Mouse (Mus musculus) lung, adult 2 months (tissue): ENCODE measurements around the gene Pdzrn3. TPM values are rescaled to one million over a fixed set of nuclear protein-coding genes. Genes with fewer than 3 reads are reported as not detected.

Experiments
- DNase-seq: peaks from one replicate; pipeline ENCODE4 v3.0.0; 2022
- H3K4me1 ChIP-seq: fragments of 200-500 bp; 2 replicates; pipeline ENCODE4 v1.6.1; 2011; ENCODE audit warnings: low read length; ENCODE audit not compliant: control insufficient read depth, insufficient read depth
- H3K4me3 ChIP-seq: fragments of 200-500 bp; replicated peaks from 2 replicates; pipeline ENCODE3; 2011; ENCODE audit warnings: low read depth, mild to moderate bottlenecking, control low read depth, low read length; ENCODE audit errors: extremely low read depth
- CTCF ChIP-seq: fragments of 200-500 bp; IDR thresholded peaks from 2 replicates; pipeline ENCODE4 v1.5.1; 2011; ENCODE audit warnings: mild to moderate bottlenecking, low read length, control low read depth; ENCODE audit not compliant: insufficient read depth
- POLR2A ChIP-seq: fragments of 200-500 bp; IDR thresholded peaks from 2 replicates; pipeline ENCODE4 v1.6.1; 2011; ENCODE audit warnings: low read depth, mild to moderate bottlenecking, control low read depth, low read length, borderline replicate concordance; ENCODE audit errors: extremely low read depth
- WGBS: fragments of 180-500 bp; shearing (Covaris S2); methylation state at CpG from one replicate; pipeline ENCODE4 v1.1.7; 2018; 5-methylcytosine and 5-hydroxymethylcytosine counted together
- polyA plus RNA-seq: library from polyadenylated mRNA; depleted of rRNA; stranded (reverse); fragments of >200 nt; gene quantifications from 2 replicates; pipeline ENCODE4 v1.2.3, GENCODE M21; 2012

Pdzrn3 gene
- polyA plus RNA-seq, 1 experiment, result 23.2 TPM

DNA sequence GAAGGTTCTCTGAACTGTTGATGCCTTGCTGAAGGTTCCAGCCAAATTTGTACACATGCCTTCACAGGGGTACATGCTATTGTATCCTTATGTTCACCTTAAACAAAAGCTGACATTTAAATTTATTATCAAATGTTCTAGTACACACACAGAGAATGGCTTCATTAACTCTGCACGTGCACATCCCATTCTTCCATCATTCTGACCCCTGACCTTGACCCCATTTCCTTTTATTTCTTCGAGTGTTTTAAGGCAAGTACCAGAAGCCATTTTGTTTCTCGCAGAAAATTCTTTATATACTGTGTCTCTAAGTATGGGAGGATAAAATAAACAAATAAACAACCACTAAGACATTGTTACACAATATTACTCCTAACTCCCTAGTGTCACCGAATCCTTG is 123.0 kb downstream of the Pdzrn3 start:
- WGBS, result 60% methylated on average over 4 of the region's 4 CpGs
- TF ChIP-seq POLR2A (no peak), CTCF (no peak)
- DNase-seq, result no peak
- no peak overlapping the region for H3K4me3 ChIP-seq
- no peaks in the 10 kb centered on the region; the same call in 1 of the 2 replicates for H3K4me1 ChIP-seq

DNA sequence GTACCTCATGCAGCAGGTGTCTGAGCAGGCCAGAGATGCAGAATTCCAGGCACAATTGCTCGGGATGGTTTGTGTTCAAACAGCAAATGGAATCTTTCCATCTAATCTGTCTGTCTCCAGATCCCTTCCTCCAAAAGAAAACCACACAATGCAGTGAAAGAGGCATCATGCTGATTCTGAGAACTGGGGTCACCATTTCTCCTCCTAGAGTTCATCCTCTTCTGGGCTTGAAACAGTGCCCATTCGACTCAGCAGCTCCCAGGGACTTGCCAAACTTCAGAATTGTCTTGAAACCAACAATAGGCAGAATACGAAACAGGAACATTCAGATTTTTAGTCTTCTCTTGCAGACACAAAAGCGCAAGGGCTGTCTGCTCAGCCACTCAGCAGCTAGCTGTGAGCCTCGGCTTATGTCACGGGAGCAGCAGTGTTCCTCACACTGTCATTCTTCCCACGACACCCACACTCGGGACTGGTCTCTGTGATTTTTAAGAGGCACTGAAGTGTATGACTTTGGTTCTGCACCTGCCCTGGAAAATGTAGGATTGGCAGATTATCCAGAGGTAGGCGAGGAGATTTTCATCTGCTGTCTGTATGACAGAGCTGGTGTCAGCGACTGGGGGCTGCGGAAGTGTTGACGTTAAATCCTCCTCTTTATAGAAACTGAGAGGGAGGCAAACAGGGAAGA is 125.6 kb downstream of the Pdzrn3 start:
- no peak for TF ChIP-seq POLR2A
- TF ChIP-seq CTCF, result no peak
- no peak for DNase-seq
- H3K4me3 ChIP-seq, result no peak overlapping the region
- WGBS, result 68% methylated on average over 12 of the region's 12 CpGs
- H3K4me1 ChIP-seq, result no peaks in the 10 kb centered on the region; the same call in 1 of the 2 replicates

- DNase-seq, result no peak
Observed at GRCm38 (mm10) chr6:101251160-101251559, 126.5 kb downstream of the Pdzrn3 start.

GRCm38 (mm10) chr6:101246137-101246536 is 131.6 kb downstream of the Pdzrn3 start:
- 88% methylated on average over 4 of the region's 4 CpGs for WGBS
- TF ChIP-seq POLR2A (no peak), CTCF (no peak)
- Histone ChIP-seq H3K4me3 (no peak overlapping the region), H3K4me1 (no peaks in the 10 kb centered on the region; the same call in 1 of the 2 replicates)
- no peak for DNase-seq

More at GRCm38 (mm10) chr6:101251160-101251559, 126.5 kb downstream of the Pdzrn3 start:
- TF ChIP-seq CTCF (no peak), POLR2A (no peak)
- no peaks in the 10 kb centered on the region; the same call in 1 of the 2 replicates for H3K4me1 ChIP-seq
- H3K4me3 ChIP-seq, result no peak overlapping the region
- 50% methylated on average over 5 of the region's 5 CpGs for WGBS

DNA sequence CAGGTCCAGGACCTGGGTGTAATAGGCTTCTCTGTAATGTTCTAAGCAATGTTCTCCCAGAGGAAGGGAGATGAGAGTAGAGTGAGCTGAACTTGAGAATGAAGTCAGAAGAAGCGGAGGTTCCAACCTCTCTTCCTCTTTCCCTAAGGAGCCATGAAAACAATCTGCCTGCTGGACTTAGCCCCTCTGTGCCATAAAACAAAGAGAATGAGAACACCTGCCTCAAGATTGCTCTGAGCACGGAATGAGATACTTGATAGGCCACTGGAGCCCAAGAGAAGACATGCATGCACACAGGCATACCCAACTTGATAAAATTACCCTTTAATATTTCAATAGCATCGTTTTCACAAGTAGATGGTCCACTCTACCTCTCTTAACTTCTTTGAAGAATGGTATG is 133.3 kb downstream of the Pdzrn3 start:
- Histone ChIP-seq H3K4me1 (no peaks in the 10 kb centered on the region), H3K4me3 (no peak overlapping the region)
- WGBS, result 85% methylated on average over 3 of the region's 3 CpGs
- TF ChIP-seq CTCF (no peak), POLR2A (no peak)
- no peak for DNase-seq

DNA sequence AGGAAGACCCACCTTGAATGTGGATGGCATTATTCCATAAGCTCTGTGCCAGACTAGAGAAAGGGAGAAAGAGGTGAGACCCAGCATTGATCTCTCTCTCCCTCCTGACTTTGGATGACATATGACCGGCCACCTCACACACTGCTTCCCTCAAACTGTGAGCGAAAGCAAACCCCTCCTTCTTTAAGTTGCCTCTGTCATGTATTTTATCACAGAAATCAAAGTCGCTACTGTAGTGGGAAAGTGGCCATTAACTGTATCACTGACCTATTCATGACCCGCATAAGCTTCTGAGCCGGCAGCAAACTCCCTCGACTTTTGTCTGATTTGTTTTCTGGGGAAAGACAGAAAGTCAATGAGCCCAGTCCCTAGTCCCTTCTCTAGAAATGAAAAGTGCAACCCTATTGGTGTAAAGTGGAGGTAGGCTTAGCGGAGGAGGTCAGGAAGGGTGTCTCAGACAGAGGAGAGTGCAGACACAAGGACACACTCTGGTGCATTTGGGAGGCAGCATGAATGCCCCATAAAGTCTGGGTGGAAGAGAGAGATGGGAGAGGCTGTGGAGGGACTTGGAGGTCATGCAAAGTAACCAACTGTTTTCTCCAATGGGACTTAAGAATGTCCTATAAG is 134.4 kb downstream of the Pdzrn3 start:
- WGBS, result 83% methylated on average over 7 of the region's 7 CpGs
- TF ChIP-seq CTCF (no peak), POLR2A (no peak)
- no peaks in the 10 kb centered on the region for H3K4me1 ChIP-seq
- DNase-seq, result no peak
- no peak overlapping the region for H3K4me3 ChIP-seq

DNA sequence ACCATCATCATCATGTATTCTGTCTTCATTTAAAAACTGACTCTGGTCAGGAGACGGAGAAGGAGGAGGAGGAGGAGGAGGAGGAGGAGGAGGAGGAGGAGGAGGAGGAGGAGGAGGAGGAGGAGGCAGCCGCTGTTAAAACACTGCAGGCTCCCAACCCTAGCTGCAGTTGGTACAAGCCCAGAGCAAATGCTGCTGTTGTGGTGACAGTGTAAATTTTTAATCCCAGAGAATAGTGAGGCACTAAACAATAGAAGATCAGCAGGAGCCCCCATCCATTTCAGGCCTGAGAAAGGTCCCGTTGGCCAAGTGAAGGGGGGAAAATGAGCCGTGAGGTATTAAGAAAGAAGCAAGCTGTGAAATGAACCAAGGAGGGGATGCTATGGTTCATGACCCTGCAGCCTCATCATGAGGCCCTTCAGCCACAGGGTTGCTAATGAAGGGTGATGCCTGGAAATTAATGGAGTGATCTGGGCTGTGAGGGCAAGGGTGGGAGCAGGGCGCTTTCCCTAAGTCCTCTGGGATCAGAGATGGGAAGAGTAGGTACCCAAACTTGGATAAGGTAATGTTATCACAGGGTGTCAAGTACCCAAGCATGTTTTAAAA is 141.0 kb downstream of the Pdzrn3 start:
- Histone ChIP-seq H3K4me1 (peaks cover 2% of the 10 kb centered on the region; the same call in 1 of the 2 replicates), H3K4me3 (no peak overlapping the region)
- TF ChIP-seq POLR2A (no peak), CTCF (no peak)
- 65% methylated on average over 5 of the region's 5 CpGs for WGBS
- no peak for DNase-seq

DNA sequence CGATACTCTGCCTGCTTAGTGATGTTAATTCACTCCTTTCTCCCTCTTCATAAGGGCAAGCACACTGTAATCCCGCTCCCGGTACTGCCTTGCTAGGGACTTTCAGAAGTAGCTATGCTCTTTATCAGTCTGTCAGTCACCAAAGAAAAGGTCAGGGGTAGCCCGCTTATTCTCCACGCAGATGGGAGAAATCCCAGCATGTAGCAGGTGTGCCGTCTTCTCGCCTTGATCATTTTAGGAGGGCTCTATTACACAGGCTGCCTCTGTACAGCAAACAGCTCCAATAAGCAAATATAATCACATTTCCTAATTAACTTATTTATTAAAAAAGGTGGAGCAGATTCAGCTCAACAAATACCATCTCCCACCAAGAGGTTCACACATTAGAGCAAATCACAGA is 141.5 kb downstream of the Pdzrn3 start:
- 90% methylated on average over 7 of the region's 7 CpGs for WGBS
- peaks cover 2% of the 10 kb centered on the region; the same call in 1 of the 2 replicates for H3K4me1 ChIP-seq
- TF ChIP-seq POLR2A (no peak), CTCF (no peak)
- H3K4me3 ChIP-seq, result no peak overlapping the region
- no peak for DNase-seq

GRCm38 (mm10) chr6:101234349-101234748 is 143.3 kb downstream of the Pdzrn3 start:
- no peak for DNase-seq
- H3K4me1 ChIP-seq, result peaks cover 2% of the 10 kb centered on the region; the same call in 1 of the 2 replicates
- TF ChIP-seq POLR2A (no peak), CTCF (no peak)
- WGBS, result 63% methylated on average over 10 of the region's 10 CpGs
- H3K4me3 ChIP-seq, result no peak overlapping the region

GRCm38 (mm10) chr6:101233680-101234079 is 144.0 kb downstream of the Pdzrn3 start:
- no peak for DNase-seq
- H3K4me1 ChIP-seq, result peaks cover 7% of the 10 kb centered on the region
- no peak overlapping the region for H3K4me3 ChIP-seq
- 46% methylated on average over 6 of the region's 6 CpGs for WGBS
- TF ChIP-seq POLR2A, result no peak
